Mouse (Mus musculus) hindbrain, embryonic 15.5 days (tissue): Measurements from ENCODE around the gene Dnah11. TPM values are rescaled to one million over a fixed set of nuclear protein-coding genes. Genes with fewer than 3 reads are reported as not detected.

Experiments used
- ATAC-seq: fragments of 200-750 bp; cut with Nextera tagmentation; 2 replicates; pipeline ENCODE4 v1.8.0; 2017; ENCODE audit warnings: low read depth, moderate number of reproducible peaks, moderate TSS enrichment; ENCODE audit not compliant: low FRiP score
- H3K27ac ChIP-seq: fragments of 300-500 bp; sonication (generic); replicated peaks from 2 replicates; pipeline ENCODE4 v1.5.1; 2015; ENCODE audit warnings: mild to moderate bottlenecking, inconsistent platforms
- H3K27me3 ChIP-seq: fragments of 300-500 bp; sonication (generic); 2 replicates; pipeline ENCODE4 v1.6.1; 2015; ENCODE audit warnings: control low read depth, inconsistent platforms
- H3K36me3 ChIP-seq: fragments of 300-500 bp; sonication (generic); 2 replicates; pipeline ENCODE4 v1.6.1; 2015; ENCODE audit warnings: control low read depth, inconsistent platforms
- H3K4me1 ChIP-seq: fragments of 300-500 bp; sonication (generic); replicated peaks from 2 replicates; pipeline ENCODE4 v1.6.1; 2015; ENCODE audit warnings: control low read depth, inconsistent platforms
- H3K4me2 ChIP-seq: fragments of 300-500 bp; sonication (generic); 2 replicates; pipeline ENCODE4 v1.6.1; 2015; ENCODE audit warnings: moderate library complexity, mild to moderate bottlenecking, inconsistent platforms
- H3K4me3 ChIP-seq: fragments of 300-500 bp; sonication (generic); 2 replicates; pipeline ENCODE4 v1.5.1; 2015; ENCODE audit warnings: mild to moderate bottlenecking, inconsistent platforms
- H3K9ac ChIP-seq: fragments of 300-500 bp; sonication (generic); 2 replicates; pipeline ENCODE4 v1.6.1; 2015; ENCODE audit warnings: inconsistent platforms
- H3K9me3 ChIP-seq: fragments of 300-500 bp; sonication (generic); 2 replicates; pipeline ENCODE4 v1.6.1; 2016; ENCODE audit warnings: control low read depth, inconsistent platforms
- WGBS: fragments of 180-500 bp; shearing (Covaris S2); methylation state at CpG from one replicate; pipeline ENCODE4 v1.1.7; 2015; 5-methylcytosine and 5-hydroxymethylcytosine counted together
- polyA plus RNA-seq: library from polyadenylated mRNA; unstranded; fragments of >200 nt; fragmentation: Nextera tagmentation; extraction: Ambion mirVana; gene quantifications from 2 replicates; pipeline ENCODE4 v1.2.1, GENCODE M21; 2015

Dnah11 gene
- polyA plus RNA-seq, 1 experiment from 2014 or later = 0.27 TPM

- ATAC-seq = no peak
- H3K9ac ChIP-seq = no peak overlapping the region
- no peak overlapping the region for H3K4me2 ChIP-seq
- no peaks in the 10 kb centered on the region for H3K27me3 ChIP-seq
- no peaks in the 10 kb centered on the region for H3K36me3 ChIP-seq
- no peaks in the 10 kb centered on the region for H3K4me1 ChIP-seq
- no peak overlapping the region for H3K27ac ChIP-seq
- no peak overlapping the region for H3K4me3 ChIP-seq
- WGBS = 90% methylated on average over 2 of the region's 2 CpGs
- no peaks in the 10 kb centered on the region for H3K9me3 ChIP-seq
Observed at GRCm38 (mm10) chr12:117884627-117885026, 314.2 kb downstream of the Dnah11 start.

GRCm38 (mm10) chr12:117878341-117878740, 320.5 kb downstream of the Dnah11 start:
- Histone ChIP-seq H3K27ac (no peak overlapping the region), H3K4me2 (no peak overlapping the region), H3K9ac (no peak overlapping the region), H3K4me3 (no peak overlapping the region), H3K9me3 (no peaks in the 10 kb centered on the region), H3K36me3 (no peaks in the 10 kb centered on the region), H3K4me1 (no peaks in the 10 kb centered on the region), H3K27me3 (no peaks in the 10 kb centered on the region)
- ATAC-seq = no peak
- 94% methylated on average over 13 of the region's 13 CpGs for WGBS

- whole genome bisulfite sequencing = 73% methylated on average over 5 of the region's 5 CpGs
- no peak for ATAC-seq
- no peaks in the 10 kb centered on the region for H3K9me3 ChIP-seq
- no peaks in the 10 kb centered on the region for H3K4me1 ChIP-seq
- H3K27me3 ChIP-seq = no peaks in the 10 kb centered on the region
- H3K9ac ChIP-seq = no peak overlapping the region
- no peak overlapping the region for H3K4me3 ChIP-seq
- H3K4me2 ChIP-seq = no peak overlapping the region
- no peak overlapping the region for H3K27ac ChIP-seq
- no peaks in the 10 kb centered on the region for H3K36me3 ChIP-seq
Observed at GRCm38 (mm10) chr12:117872265-117872664, 326.6 kb downstream of the Dnah11 start.

GRCm38 (mm10) chr12:117867708-117868564, 330.9 kb downstream of the Dnah11 start:
- Histone ChIP-seq H3K9ac (no peak overlapping the region), H3K4me3 (no peak overlapping the region), H3K36me3 (no peaks in the 10 kb centered on the region), H3K4me2 (no peak overlapping the region), H3K4me1 (no peaks in the 10 kb centered on the region), H3K27ac (no peak overlapping the region), H3K9me3 (no peaks in the 10 kb centered on the region), H3K27me3 (no peaks in the 10 kb centered on the region)
- WGBS = 86% methylated on average over 4 of the region's 4 CpGs
- ATAC-seq = no peak

GRCm38 (mm10) chr12:117862655-117863054, 336.2 kb downstream of the Dnah11 start:
- Histone ChIP-seq H3K4me3 (no peak overlapping the region), H3K4me1 (no peaks in the 10 kb centered on the region), H3K36me3 (no peaks in the 10 kb centered on the region), H3K27ac (no peak overlapping the region), H3K4me2 (no peak overlapping the region), H3K9ac (no peak overlapping the region), H3K27me3 (no peaks in the 10 kb centered on the region), H3K9me3 (no peaks in the 10 kb centered on the region)
- WGBS = 95% methylated on average over 5 of the region's 5 CpGs
- no peak for ATAC-seq

- Histone ChIP-seq H3K9me3 (no peaks in the 10 kb centered on the region), H3K27ac (no peak overlapping the region), H3K27me3 (no peaks in the 10 kb centered on the region), H3K9ac (no peak overlapping the region), H3K4me2 (no peak overlapping the region), H3K36me3 (no peaks in the 10 kb centered on the region), H3K4me1 (no peaks in the 10 kb centered on the region), H3K4me3 (no peak overlapping the region)
- 74% methylated on average over 3 of the region's 3 CpGs for WGBS
- ATAC-seq = no peak
Observed at GRCm38 (mm10) chr12:117861249-117861648, 337.6 kb downstream of the Dnah11 start.

GRCm38 (mm10) chr12:117860840-117861239, 338.0 kb downstream of the Dnah11 start:
- WGBS = 71% methylated on average over 7 of the region's 7 CpGs

GRCm38 (mm10) chr12:117857884-117858283, 341.0 kb downstream of the Dnah11 start:
- Histone ChIP-seq H3K9me3 (no peaks in the 10 kb centered on the region), H3K27ac (no peak overlapping the region), H3K9ac (no peak overlapping the region), H3K36me3 (no peaks in the 10 kb centered on the region), H3K4me2 (no peak overlapping the region), H3K4me3 (no peak overlapping the region), H3K27me3 (no peaks in the 10 kb centered on the region), H3K4me1 (no peaks in the 10 kb centered on the region)
- ATAC-seq = no peak
- 90% methylated on average over 6 of the region's 6 CpGs for WGBS

More at GRCm38 (mm10) chr12:117860840-117861239, 338.0 kb downstream of the Dnah11 start:
- H3K27ac ChIP-seq = no peak overlapping the region
- H3K4me2 ChIP-seq = no peak overlapping the region
- H3K36me3 ChIP-seq = no peaks in the 10 kb centered on the region
- no peak overlapping the region for H3K9ac ChIP-seq
- H3K27me3 ChIP-seq = no peaks in the 10 kb centered on the region
- H3K4me3 ChIP-seq = no peak overlapping the region
- ATAC-seq = no peak
- no peaks in the 10 kb centered on the region for H3K4me1 ChIP-seq
- no peaks in the 10 kb centered on the region for H3K9me3 ChIP-seq

- Histone ChIP-seq H3K4me1 (no peaks in the 10 kb centered on the region), H3K36me3 (no peaks in the 10 kb centered on the region), H3K27ac (no peak overlapping the region), H3K9me3 (no peaks in the 10 kb centered on the region), H3K9ac (no peak overlapping the region), H3K4me2 (no peak overlapping the region), H3K4me3 (no peak overlapping the region), H3K27me3 (no peaks in the 10 kb centered on the region)
- WGBS = 73% methylated on average over 9 of the region's 9 CpGs
- no peak for ATAC-seq
Observed at GRCm38 (mm10) chr12:117857023-117857422, 341.8 kb downstream of the Dnah11 start.

- 24% methylated on average over 6 of the region's 6 CpGs for WGBS
- no peaks in the 10 kb centered on the region for H3K27me3 ChIP-seq
- H3K36me3 ChIP-seq = no peaks in the 10 kb centered on the region
- no peak overlapping the region for H3K9ac ChIP-seq
- no peak overlapping the region for H3K4me3 ChIP-seq
- H3K4me2 ChIP-seq = no peak overlapping the region
- no peak overlapping the region for H3K27ac ChIP-seq
- H3K4me1 ChIP-seq = no peaks in the 10 kb centered on the region
- no peak for ATAC-seq
- no peaks in the 10 kb centered on the region for H3K9me3 ChIP-seq
Observed at GRCm38 (mm10) chr12:117853316-117853715, 345.5 kb downstream of the Dnah11 start.

GRCm38 (mm10) chr12:117850472-117850871, 348.4 kb downstream of the Dnah11 start:
- Histone ChIP-seq H3K9ac (no peak overlapping the region), H3K36me3 (no peaks in the 10 kb centered on the region), H3K4me2 (no peak overlapping the region), H3K4me3 (no peak overlapping the region), H3K27me3 (no peaks in the 10 kb centered on the region), H3K27ac (no peak overlapping the region), H3K9me3 (no peaks in the 10 kb centered on the region), H3K4me1 (no peaks in the 10 kb centered on the region)
- no peak for ATAC-seq
- 29% methylated on average over 10 of the region's 10 CpGs for WGBS

GRCm38 (mm10) chr12:117848621-117849020, 350.2 kb downstream of the Dnah11 start:
- no peaks in the 10 kb centered on the region for H3K4me1 ChIP-seq
- H3K4me2 ChIP-seq = no peak overlapping the region
- H3K9ac ChIP-seq = no peak overlapping the region
- H3K27me3 ChIP-seq = no peaks in the 10 kb centered on the region
- no peak overlapping the region for H3K4me3 ChIP-seq
- ATAC-seq = no peak
- H3K36me3 ChIP-seq = no peaks in the 10 kb centered on the region
- no peak overlapping the region for H3K27ac ChIP-seq
- 96% methylated on average over 6 of the region's 6 CpGs for WGBS
- no peaks in the 10 kb centered on the region for H3K9me3 ChIP-seq
